Mouse (Mus musculus) hindbrain, embryonic 12.5 days (tissue): Measurements from ENCODE around the gene Lemd1. TPM values are rescaled to one million over a fixed set of nuclear protein-coding genes. Genes with fewer than 3 reads are reported as not detected.

Experiments
- ATAC-seq: fragments of 200-750 bp; cut with Nextera tagmentation; 2 replicates; pipeline ENCODE4 v1.8.0; 2017; ENCODE audit warnings: moderate TSS enrichment; ENCODE audit not compliant: low FRiP score
- H3K27ac ChIP-seq: fragments of 300-500 bp; sonication (generic); 2 replicates; pipeline ENCODE4 v1.5.1; 2016; ENCODE audit warnings: mild to moderate bottlenecking
- H3K27me3 ChIP-seq: fragments of 300-500 bp; sonication (generic); 2 replicates; pipeline ENCODE4 v1.6.1; 2016; ENCODE audit warnings: mild to moderate bottlenecking
- H3K36me3 ChIP-seq: fragments of 300-500 bp; sonication (generic); 2 replicates; pipeline ENCODE4 v1.6.1; 2016; ENCODE audit warnings: mild to moderate bottlenecking
- H3K4me1 ChIP-seq: fragments of 300-500 bp; sonication (generic); 2 replicates; pipeline ENCODE4 v1.6.1; 2016
- H3K4me2 ChIP-seq: fragments of 300-500 bp; sonication (generic); replicated peaks from 2 replicates; pipeline ENCODE4 v1.6.1; 2016; ENCODE audit warnings: mild to moderate bottlenecking
- H3K4me3 ChIP-seq: fragments of 300-500 bp; sonication (generic); 2 replicates; pipeline ENCODE4 v1.5.1; 2016; ENCODE audit warnings: mild to moderate bottlenecking
- H3K9ac ChIP-seq: fragments of 300-500 bp; sonication (generic); 2 replicates; pipeline ENCODE4 v1.6.1; 2016; ENCODE audit warnings: mild to moderate bottlenecking, moderate library complexity
- H3K9me3 ChIP-seq: fragments of 300-500 bp; sonication (generic); replicated peaks from 2 replicates; pipeline ENCODE4 v1.6.1; 2016; ENCODE audit warnings: mild to moderate bottlenecking
- WGBS: fragments of 180-500 bp; shearing (Covaris S2); methylation state at CpG from one replicate; pipeline ENCODE4 v1.1.7; 2016; 5-methylcytosine and 5-hydroxymethylcytosine counted together
- polyA plus RNA-seq: library from polyadenylated mRNA; unstranded; fragments of >200 nt; fragmentation: Nextera tagmentation; extraction: Ambion mirVana; gene quantifications from 2 replicates; pipeline ENCODE4 v1.2.1, GENCODE M21; 2016

Lemd1 gene
- polyA plus RNA-seq = 10.8 and 12.7 TPM in 2 replicates

- peaks cover 14% of the 10 kb centered on the region for H3K27me3 ChIP-seq
- peak within 1 kb of the TSS; percentile 91 for H3K4me3 ChIP-seq
- H3K9ac ChIP-seq = peak within 1 kb of the TSS; percentile 99
- peak; percentile 12 for ATAC-seq
- under 1% methylated on average over 34 of the region's 34 CpGs for WGBS
- H3K36me3 ChIP-seq = no peaks in the 10 kb centered on the region
- peaks cover 64% of the 10 kb centered on the region for H3K4me1 ChIP-seq
- peak within 1 kb of the TSS; percentile 69 for H3K4me2 ChIP-seq
- peak within 1 kb of the TSS; percentile 100 for H3K27ac ChIP-seq
- H3K9me3 ChIP-seq = no peaks in the 10 kb centered on the region
Measured at GRCm38 (mm10) chr1:132191093-132191785, at the start of gene Lemd1, which contains the start of gene AC124108.1. Gene Lemd1 (plus strand): TSS chr1:132191431. Gene AC124108.1 (plus strand): TSS chr1:132191457.

- Histone ChIP-seq H3K9ac (no peak overlapping the region), H3K4me1 (peaks cover 28% of the 10 kb centered on the region), H3K9me3 (no peaks in the 10 kb centered on the region), H3K4me2 (no peak overlapping the region), H3K4me3 (no peak overlapping the region), H3K27ac (no peak overlapping the region), H3K36me3 (no peaks in the 10 kb centered on the region), H3K27me3 (peaks cover 38% of the 10 kb centered on the region)
- ATAC-seq = no peak
- 45% methylated on average over 13 of the region's 13 CpGs for WGBS
Measured at GRCm38 (mm10) chr1:132141753-132142152, 49.5 kb upstream of the Lemd1 start.

GRCm38 (mm10) chr1:132143079-132143478 is 48.2 kb upstream of the Lemd1 start:
- H3K9ac ChIP-seq = no peak overlapping the region
- no peak for ATAC-seq
- no peak overlapping the region for H3K4me3 ChIP-seq
- no peaks in the 10 kb centered on the region for H3K9me3 ChIP-seq
- WGBS = 75% methylated on average over 5 of the region's 5 CpGs
- no peaks in the 10 kb centered on the region for H3K36me3 ChIP-seq
- H3K4me1 ChIP-seq = peaks cover 27% of the 10 kb centered on the region
- peaks cover 29% of the 10 kb centered on the region for H3K27me3 ChIP-seq
- H3K27ac ChIP-seq = no peak overlapping the region
- no peak overlapping the region for H3K4me2 ChIP-seq

- Histone ChIP-seq H3K9me3 (no peaks in the 10 kb centered on the region), H3K4me1 (peaks cover 20% of the 10 kb centered on the region), H3K27ac (no peak overlapping the region), H3K4me2 (no peak overlapping the region), H3K4me3 (no peak overlapping the region), H3K9ac (no peak overlapping the region), H3K36me3 (no peaks in the 10 kb centered on the region), H3K27me3 (peaks cover 22% of the 10 kb centered on the region)
- 74% methylated on average over 4 of the region's 4 CpGs for WGBS
- ATAC-seq = no peak
Measured at GRCm38 (mm10) chr1:132143730-132144129, 47.5 kb upstream of the Lemd1 start.

- Histone ChIP-seq H3K27me3 (peaks cover 19% of the 10 kb centered on the region), H3K9ac (no peak overlapping the region), H3K27ac (no peak overlapping the region), H3K9me3 (no peaks in the 10 kb centered on the region), H3K36me3 (no peaks in the 10 kb centered on the region), H3K4me2 (no peak overlapping the region), H3K4me3 (no peak overlapping the region), H3K4me1 (peaks cover 15% of the 10 kb centered on the region)
- ATAC-seq = peak; percentile 69
- WGBS = 13% methylated on average over 2 of the region's 2 CpGs
Measured at GRCm38 (mm10) chr1:132144223-132144622, 47.0 kb upstream of the Lemd1 start.

- Histone ChIP-seq H3K4me3 (no peak overlapping the region), H3K36me3 (no peaks in the 10 kb centered on the region), H3K27me3 (peaks cover 13% of the 10 kb centered on the region), H3K9me3 (no peaks in the 10 kb centered on the region), H3K9ac (no peak overlapping the region), H3K4me1 (peaks cover 11% of the 10 kb centered on the region), H3K27ac (no peak overlapping the region), H3K4me2 (no peak overlapping the region)
- no peak for ATAC-seq
- WGBS = 79% methylated on average over 3 of the region's 3 CpGs
Measured at GRCm38 (mm10) chr1:132144837-132145236, 46.4 kb upstream of the Lemd1 start.

GRCm38 (mm10) chr1:132145973-132146685 is 45.1 kb upstream of the Lemd1 start:
- Histone ChIP-seq H3K4me1 (peaks cover 14% of the 10 kb centered on the region), H3K27me3 (0 out of 2 replicates have a peak, but pooled peaks cover 7% of the 10 kb centered on the region), H3K4me3 (no peak overlapping the region), H3K9me3 (no peaks in the 10 kb centered on the region), H3K27ac (no peak overlapping the region), H3K36me3 (no peaks in the 10 kb centered on the region), H3K4me2 (no peak overlapping the region), H3K9ac (no peak overlapping the region)
- WGBS = 85% methylated on average over 8 of the region's 8 CpGs
- no peak for ATAC-seq

- Histone ChIP-seq H3K4me3 (no peak overlapping the region), H3K27ac (no peak overlapping the region), H3K27me3 (no peaks in the 10 kb centered on the region; the same call in 1 of the 2 replicates), H3K4me1 (peaks cover 13% of the 10 kb centered on the region), H3K36me3 (no peaks in the 10 kb centered on the region), H3K9ac (no peak overlapping the region), H3K9me3 (no peaks in the 10 kb centered on the region), H3K4me2 (no peak overlapping the region)
- no peak for ATAC-seq
- WGBS = 68% methylated on average over 2 of the region's 2 CpGs
Measured at GRCm38 (mm10) chr1:132149410-132149809, 41.8 kb upstream of the Lemd1 start.

GRCm38 (mm10) chr1:132150171-132150570 is 41.1 kb upstream of the Lemd1 start:
- H3K9ac ChIP-seq = 0 out of 2 replicates have a peak overlapping the region, but pooled peaks have one; percentile 24

GRCm38 (mm10) chr1:132150817-132151601 is 40.2 kb upstream of the Lemd1 start:
- Histone ChIP-seq H3K9me3 (no peaks in the 10 kb centered on the region), H3K27ac (no peak overlapping the region), H3K9ac (no peak overlapping the region), H3K4me1 (peaks cover 12% of the 10 kb centered on the region), H3K36me3 (no peaks in the 10 kb centered on the region), H3K27me3 (no peaks in the 10 kb centered on the region; the same call in 1 of the 2 replicates), H3K4me3 (no peak overlapping the region), H3K4me2 (no peak overlapping the region)
- no peak for ATAC-seq
- WGBS = 74% methylated on average over 15 of the region's 15 CpGs

More at GRCm38 (mm10) chr1:132150171-132150570, 41.1 kb upstream of the Lemd1 start:
- H3K4me2 ChIP-seq = no peak overlapping the region
- no peak overlapping the region for H3K4me3 ChIP-seq
- 60% methylated on average over 1 of the region's 1 CpGs for WGBS
- H3K27me3 ChIP-seq = no peaks in the 10 kb centered on the region; the same call in 1 of the 2 replicates
- peaks cover 12% of the 10 kb centered on the region for H3K4me1 ChIP-seq
- ATAC-seq = no peak
- no peak overlapping the region for H3K27ac ChIP-seq
- no peaks in the 10 kb centered on the region for H3K9me3 ChIP-seq
- no peaks in the 10 kb centered on the region for H3K36me3 ChIP-seq

GRCm38 (mm10) chr1:132151908-132152307 is 39.3 kb upstream of the Lemd1 start:
- H3K4me1 ChIP-seq = peaks cover 12% of the 10 kb centered on the region
- H3K9ac ChIP-seq = no peak overlapping the region
- WGBS = 62% methylated on average over 2 of the region's 2 CpGs
- H3K4me3 ChIP-seq = no peak overlapping the region
- no peaks in the 10 kb centered on the region for H3K9me3 ChIP-seq
- H3K27ac ChIP-seq = no peak overlapping the region
- H3K27me3 ChIP-seq = no peaks in the 10 kb centered on the region; the same call in 1 of the 2 replicates
- no peaks in the 10 kb centered on the region for H3K36me3 ChIP-seq
- H3K4me2 ChIP-seq = no peak overlapping the region
- no peak for ATAC-seq
